Mouse (Mus musculus) testis, adult 2 months (tissue): ENCODE measurements at regions not wholly inside any gene's neighbourhood (a gene's known extent, or its start where the extent isn't known, plus 50 kb on each side); places are given as distances from the start of the nearest gene placed in this dataset.

Source experiments
- CTCF ChIP-seq: fragments of 200-500 bp; IDR thresholded peaks from 2 replicates; pipeline ENCODE4 v1.5.1; 2012; ENCODE audit warnings: low read depth, mild to moderate bottlenecking, inconsistent platforms, low read length, moderate library complexity; ENCODE audit not compliant: control insufficient read depth, insufficient read depth, insufficient replicate concordance
- POLR2A ChIP-seq: fragments of 200-500 bp; IDR thresholded peaks from 2 replicates; pipeline ENCODE4 v1.6.1; 2012; ENCODE audit warnings: low read depth, mild to moderate bottlenecking, inconsistent platforms, low read length, moderate library complexity; ENCODE audit not compliant: control insufficient read depth

DNA sequence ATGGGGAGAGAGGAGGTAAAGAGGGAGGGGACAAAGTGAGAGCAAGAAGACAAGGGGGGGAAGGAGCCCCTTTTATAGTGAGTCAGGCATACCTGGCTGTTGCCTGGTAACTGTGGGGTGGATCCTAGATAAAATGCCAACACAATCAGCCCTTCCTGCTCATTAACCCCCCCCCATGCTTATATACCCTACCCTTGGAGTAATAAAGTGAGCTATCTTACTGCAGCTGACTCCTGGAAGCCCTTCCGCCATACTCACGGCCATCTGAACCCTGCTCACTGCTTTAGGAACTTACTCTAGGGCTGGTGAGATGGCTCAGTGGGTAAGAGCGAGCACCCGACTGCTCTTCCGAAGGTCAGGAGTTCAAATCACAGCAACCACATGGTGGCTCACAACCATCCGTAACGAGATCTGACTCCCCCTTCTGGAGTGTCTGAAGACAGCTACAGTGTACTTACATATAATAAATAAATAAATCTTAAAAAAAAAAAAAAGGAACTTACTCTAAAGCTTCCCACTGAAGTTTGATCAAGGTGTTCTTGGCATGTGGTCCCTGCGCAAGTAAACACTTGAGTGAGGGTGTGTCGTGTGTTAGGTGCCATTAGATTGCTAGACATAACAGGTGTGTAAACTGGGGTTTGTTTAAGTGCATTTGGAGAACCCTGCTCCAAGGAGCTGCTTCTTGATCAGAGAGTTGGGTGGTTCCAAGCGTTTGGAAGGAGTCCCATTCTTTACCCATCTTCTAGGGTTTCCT lies 74.9 kb downstream of the Ets2 start:
- TF ChIP-seq CTCF (no peak), POLR2A (no peak)
